Mouse (Mus musculus): ENCODE results near the gene Smoc1. TPM values are rescaled to one million over a fixed set of nuclear protein-coding genes. Genes with fewer than 3 reads are reported as not detected.
A peak's percentile ranks its signal among the peaks of the same experiment; 100 is the strongest.

Gene Smoc1
- polyA plus RNA-seq, 1 experiment from 2014 or later, result 15.5 TPM

GRCm38 (mm10) chr12:81105721-81106633 lies 79.4 kb downstream of the Smoc1 start:
- no peaks in the 10 kb centered on the region for H3K27me3 ChIP-seq (ENCODE audit: control insufficient read depth, insufficient read depth, low read length)
- H3K9me3 ChIP-seq (replicated peaks; ENCODE audit: control insufficient read depth, low read length), result no peaks in the 10 kb centered on the region
- H3K4me3 ChIP-seq (ENCODE audit: low read depth, low read length), result no peak overlapping the region
- no peak overlapping the region for H3K27ac ChIP-seq (replicated peaks; ENCODE audit: low read depth, low read length)
- no peak for DNase-seq (ENCODE audit: low spot score)
- no peak overlapping the region for H3K9ac ChIP-seq (replicated peaks; ENCODE audit: low read length)
- H3K4me1 ChIP-seq (ENCODE audit: control insufficient read depth, insufficient read depth, low read length), result peaks cover 4% of the 10 kb centered on the region
- no peaks in the 10 kb centered on the region; the same call in 1 of the 2 replicates for H3K36me3 ChIP-seq (replicated peaks; ENCODE audit: control insufficient read depth, insufficient read depth, low read depth, low read length)
- no peak overlapping the region for H3K4me2 ChIP-seq (ENCODE audit: low read depth, low read length)
- 91% methylated on average over 12 of the region's 12 CpGs for WGBS
- no peak for ATAC-seq (replicated peaks; ENCODE audit: insufficient number of reproducible peaks, low FRiP score, low TSS enrichment, low read depth)

- WGBS, result 72% methylated on average over 14 of the region's 14 CpGs
- H3K27ac ChIP-seq (replicated peaks; ENCODE audit: low read depth, low read length), result no peak overlapping the region
- DNase-seq (ENCODE audit: low spot score) (no peak), ATAC-seq (replicated peaks; ENCODE audit: insufficient number of reproducible peaks, low FRiP score, low TSS enrichment, low read depth) (no peak)
- no peak overlapping the region for H3K4me2 ChIP-seq (ENCODE audit: low read depth, low read length)
- H3K9me3 ChIP-seq (replicated peaks; ENCODE audit: control insufficient read depth, low read length), result no peaks in the 10 kb centered on the region
- no peak overlapping the region for H3K9ac ChIP-seq (replicated peaks; ENCODE audit: low read length)
- no peaks in the 10 kb centered on the region for H3K27me3 ChIP-seq (ENCODE audit: control insufficient read depth, insufficient read depth, low read length)
- no peaks in the 10 kb centered on the region; the same call in 1 of the 2 replicates for H3K36me3 ChIP-seq (replicated peaks; ENCODE audit: control insufficient read depth, insufficient read depth, low read depth, low read length)
- H3K4me1 ChIP-seq (ENCODE audit: control insufficient read depth, insufficient read depth, low read length), result peaks cover 4% of the 10 kb centered on the region
- H3K4me3 ChIP-seq (ENCODE audit: low read depth, low read length), result no peak overlapping the region
Measured at GRCm38 (mm10) chr12:81107278-81108100, 80.9 kb downstream of the Smoc1 start.

- H3K4me1 ChIP-seq (ENCODE audit: control insufficient read depth, insufficient read depth, low read length), result peaks cover 4% of the 10 kb centered on the region
- H3K4me3 ChIP-seq (ENCODE audit: low read depth, low read length), result no peak overlapping the region
- no peaks in the 10 kb centered on the region; the same call in 1 of the 2 replicates for H3K36me3 ChIP-seq (replicated peaks; ENCODE audit: control insufficient read depth, insufficient read depth, low read depth, low read length)
- no peaks in the 10 kb centered on the region for H3K9me3 ChIP-seq (replicated peaks; ENCODE audit: control insufficient read depth, low read length)
- no peak overlapping the region for H3K9ac ChIP-seq (replicated peaks; ENCODE audit: low read length)
- DNase-seq (ENCODE audit: low spot score) (peak; percentile 60), ATAC-seq (replicated peaks; ENCODE audit: insufficient number of reproducible peaks, low FRiP score, low TSS enrichment, low read depth) (peak; percentile 70)
- WGBS, result 13% methylated on average over 7 of the region's 7 CpGs
- no peaks in the 10 kb centered on the region for H3K27me3 ChIP-seq (ENCODE audit: control insufficient read depth, insufficient read depth, low read length)
- H3K4me2 ChIP-seq (ENCODE audit: low read depth, low read length), result no peak overlapping the region
- no peak overlapping the region for H3K27ac ChIP-seq (replicated peaks; ENCODE audit: low read depth, low read length)
Measured at GRCm38 (mm10) chr12:81108600-81109011, 82.0 kb downstream of the Smoc1 start.

- no peak overlapping the region for H3K4me2 ChIP-seq (ENCODE audit: low read depth, low read length)
- H3K4me3 ChIP-seq (ENCODE audit: low read depth, low read length), result no peak overlapping the region
- H3K4me1 ChIP-seq (ENCODE audit: control insufficient read depth, insufficient read depth, low read length), result peaks cover 4% of the 10 kb centered on the region
- no peaks in the 10 kb centered on the region for H3K9me3 ChIP-seq (replicated peaks; ENCODE audit: control insufficient read depth, low read length)
- ATAC-seq (replicated peaks; ENCODE audit: insufficient number of reproducible peaks, low FRiP score, low TSS enrichment, low read depth) (no peak), DNase-seq (ENCODE audit: low spot score) (no peak)
- no peaks in the 10 kb centered on the region; the same call in 1 of the 2 replicates for H3K36me3 ChIP-seq (replicated peaks; ENCODE audit: control insufficient read depth, insufficient read depth, low read depth, low read length)
- no peak overlapping the region for H3K27ac ChIP-seq (replicated peaks; ENCODE audit: low read depth, low read length)
- 88% methylated on average over 3 of the region's 3 CpGs for WGBS
- H3K9ac ChIP-seq (replicated peaks; ENCODE audit: low read length), result no peak overlapping the region
- no peaks in the 10 kb centered on the region for H3K27me3 ChIP-seq (ENCODE audit: control insufficient read depth, insufficient read depth, low read length)
Measured at GRCm38 (mm10) chr12:81110006-81110405, 83.4 kb downstream of the Smoc1 start.

GRCm38 (mm10) chr12:81112321-81112720 lies 85.7 kb downstream of the Smoc1 start:
- H3K4me1 ChIP-seq (ENCODE audit: control insufficient read depth, insufficient read depth, low read length), result peaks cover 4% of the 10 kb centered on the region
- H3K9ac ChIP-seq (replicated peaks; ENCODE audit: low read length), result no peak overlapping the region
- H3K27me3 ChIP-seq (ENCODE audit: control insufficient read depth, insufficient read depth, low read length), result no peaks in the 10 kb centered on the region
- DNase-seq (ENCODE audit: low spot score), result no peak
- no peak for ATAC-seq (replicated peaks; ENCODE audit: insufficient number of reproducible peaks, low FRiP score, low TSS enrichment, low read depth)
- H3K4me3 ChIP-seq (ENCODE audit: low read depth, low read length), result no peak overlapping the region
- H3K4me2 ChIP-seq (ENCODE audit: low read depth, low read length), result no peak overlapping the region
- no peaks in the 10 kb centered on the region for H3K9me3 ChIP-seq (replicated peaks; ENCODE audit: control insufficient read depth, low read length)
- 94% methylated on average over 4 of the region's 4 CpGs for WGBS
- no peak overlapping the region for H3K27ac ChIP-seq (replicated peaks; ENCODE audit: low read depth, low read length)
- H3K36me3 ChIP-seq (replicated peaks; ENCODE audit: control insufficient read depth, insufficient read depth, low read depth, low read length), result no peaks in the 10 kb centered on the region

- no peak overlapping the region for H3K27ac ChIP-seq (replicated peaks; ENCODE audit: low read depth, low read length)
Measured at GRCm38 (mm10) chr12:81120301-81120700, 93.7 kb downstream of the Smoc1 start.

GRCm38 (mm10) chr12:81123793-81124192 lies 97.2 kb downstream of the Smoc1 start:
- Histone ChIP-seq H3K9ac (replicated peaks; ENCODE audit: low read length) (no peak overlapping the region), H3K9me3 (replicated peaks; ENCODE audit: control insufficient read depth, low read length) (no peaks in the 10 kb centered on the region), H3K36me3 (replicated peaks; ENCODE audit: control insufficient read depth, insufficient read depth, low read depth, low read length) (no peaks in the 10 kb centered on the region), H3K4me3 (ENCODE audit: low read depth, low read length) (no peak overlapping the region), H3K4me1 (ENCODE audit: control insufficient read depth, insufficient read depth, low read length) (no peaks in the 10 kb centered on the region), H3K27me3 (ENCODE audit: control insufficient read depth, insufficient read depth, low read length) (no peaks in the 10 kb centered on the region), H3K27ac (replicated peaks; ENCODE audit: low read depth, low read length) (no peak overlapping the region), H3K4me2 (ENCODE audit: low read depth, low read length) (no peak overlapping the region)
- ATAC-seq (replicated peaks; ENCODE audit: insufficient number of reproducible peaks, low FRiP score, low TSS enrichment, low read depth) (no peak), DNase-seq (ENCODE audit: low spot score) (no peak)

More at GRCm38 (mm10) chr12:81120301-81120700, 93.7 kb downstream of the Smoc1 start:
- Histone ChIP-seq H3K9ac (replicated peaks; ENCODE audit: low read length) (no peak overlapping the region), H3K27me3 (ENCODE audit: control insufficient read depth, insufficient read depth, low read length) (no peaks in the 10 kb centered on the region), H3K36me3 (replicated peaks; ENCODE audit: control insufficient read depth, insufficient read depth, low read depth, low read length) (no peaks in the 10 kb centered on the region), H3K4me1 (ENCODE audit: control insufficient read depth, insufficient read depth, low read length) (no peaks in the 10 kb centered on the region), H3K4me3 (ENCODE audit: low read depth, low read length) (no peak overlapping the region), H3K4me2 (ENCODE audit: low read depth, low read length) (no peak overlapping the region), H3K9me3 (replicated peaks; ENCODE audit: control insufficient read depth, low read length) (no peaks in the 10 kb centered on the region)
- no peak for DNase-seq (ENCODE audit: low spot score)
- ATAC-seq (replicated peaks; ENCODE audit: insufficient number of reproducible peaks, low FRiP score, low TSS enrichment, low read depth), result no peak

GRCm38 (mm10) chr12:81126842-81127241 lies 100.2 kb downstream of the Smoc1 start:
- Histone ChIP-seq H3K27ac (replicated peaks; ENCODE audit: low read depth, low read length) (no peak overlapping the region), H3K36me3 (replicated peaks; ENCODE audit: control insufficient read depth, insufficient read depth, low read depth, low read length) (no peaks in the 10 kb centered on the region), H3K4me3 (ENCODE audit: low read depth, low read length) (no peak overlapping the region), H3K9me3 (replicated peaks; ENCODE audit: control insufficient read depth, low read length) (no peaks in the 10 kb centered on the region), H3K9ac (replicated peaks; ENCODE audit: low read length) (no peak overlapping the region), H3K4me2 (ENCODE audit: low read depth, low read length) (no peak overlapping the region), H3K27me3 (ENCODE audit: control insufficient read depth, insufficient read depth, low read length) (no peaks in the 10 kb centered on the region), H3K4me1 (ENCODE audit: control insufficient read depth, insufficient read depth, low read length) (no peaks in the 10 kb centered on the region)
- DNase-seq (ENCODE audit: low spot score) (no peak), ATAC-seq (replicated peaks; ENCODE audit: insufficient number of reproducible peaks, low FRiP score, low TSS enrichment, low read depth) (no peak)
- WGBS, result 86% methylated on average over 3 of the region's 3 CpGs
